Mouse (Mus musculus) hindbrain, embryonic 15.5 days (tissue): ENCODE data around the gene Dnaic1. TPM values are rescaled to one million over a fixed set of nuclear protein-coding genes. Genes with fewer than 3 reads are reported as not detected.
A peak's percentile ranks its signal among the peaks of the same experiment; 100 is the strongest.

ENCODE experiments used
- ATAC-seq: fragments of 200-750 bp; cut with Nextera tagmentation; 2 replicates; pipeline ENCODE4 v1.8.0; 2017; ENCODE audit warnings: low read depth, moderate number of reproducible peaks, moderate TSS enrichment; ENCODE audit not compliant: low FRiP score
- H3K27ac ChIP-seq: fragments of 300-500 bp; sonication (generic); replicated peaks from 2 replicates; pipeline ENCODE4 v1.5.1; 2015; ENCODE audit warnings: mild to moderate bottlenecking, inconsistent platforms
- H3K27me3 ChIP-seq: fragments of 300-500 bp; sonication (generic); 2 replicates; pipeline ENCODE4 v1.6.1; 2015; ENCODE audit warnings: control low read depth, inconsistent platforms
- H3K36me3 ChIP-seq: fragments of 300-500 bp; sonication (generic); 2 replicates; pipeline ENCODE4 v1.6.1; 2015; ENCODE audit warnings: control low read depth, inconsistent platforms
- H3K4me1 ChIP-seq: fragments of 300-500 bp; sonication (generic); replicated peaks from 2 replicates; pipeline ENCODE4 v1.6.1; 2015; ENCODE audit warnings: control low read depth, inconsistent platforms
- H3K4me2 ChIP-seq: fragments of 300-500 bp; sonication (generic); 2 replicates; pipeline ENCODE4 v1.6.1; 2015; ENCODE audit warnings: moderate library complexity, mild to moderate bottlenecking, inconsistent platforms
- H3K4me3 ChIP-seq: fragments of 300-500 bp; sonication (generic); 2 replicates; pipeline ENCODE4 v1.5.1; 2015; ENCODE audit warnings: mild to moderate bottlenecking, inconsistent platforms
- H3K9ac ChIP-seq: fragments of 300-500 bp; sonication (generic); 2 replicates; pipeline ENCODE4 v1.6.1; 2015; ENCODE audit warnings: inconsistent platforms
- H3K9me3 ChIP-seq: fragments of 300-500 bp; sonication (generic); 2 replicates; pipeline ENCODE4 v1.6.1; 2016; ENCODE audit warnings: control low read depth, inconsistent platforms
- WGBS: fragments of 180-500 bp; shearing (Covaris S2); methylation state at CpG from one replicate; pipeline ENCODE4 v1.1.7; 2015; 5-methylcytosine and 5-hydroxymethylcytosine counted together
- polyA plus RNA-seq: library from polyadenylated mRNA; unstranded; fragments of >200 nt; fragmentation: Nextera tagmentation; extraction: Ambion mirVana; gene quantifications from 2 replicates; pipeline ENCODE4 v1.2.1, GENCODE M21; 2015

Gene Dnaic1
- polyA plus RNA-seq, result 2.0 and 2.6 TPM in 2 replicates

DNA sequence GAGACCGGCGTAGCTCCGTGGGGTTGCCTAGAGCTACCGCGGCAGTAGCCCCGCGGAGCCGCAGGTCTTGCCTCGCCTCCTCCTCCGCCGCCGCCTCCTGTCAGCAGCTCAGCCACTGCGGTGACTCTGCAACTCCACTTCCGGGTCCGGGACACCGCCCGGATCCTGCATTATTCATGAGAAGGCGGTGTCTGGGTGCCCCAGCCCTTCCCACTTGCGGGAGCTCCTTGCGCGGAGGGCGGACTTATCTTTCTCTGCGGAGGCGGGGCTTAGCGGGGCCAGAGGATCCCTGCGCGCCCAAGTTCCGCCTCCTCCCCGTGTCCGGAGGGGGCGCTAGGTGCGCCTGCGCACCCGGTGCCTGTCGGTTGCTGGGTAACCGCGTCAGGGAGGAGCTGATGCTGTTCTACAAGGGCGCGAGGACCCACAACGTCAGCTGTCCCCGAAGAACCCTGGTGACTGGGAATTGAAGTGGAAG lies at the start of gene Dnaic1, which contains the start of gene Fam219a:
Gene Dnaic1, plus strand, starts transcription at position 365 of the 475 bp plus-strand sequence.
Gene Fam219a, minus strand, starts transcription at position 128 of the 475 bp plus-strand sequence.
- Histone ChIP-seq H3K4me1 (peaks cover 49% of the 10 kb centered on the region), H3K36me3 (no peaks in the 10 kb centered on the region), H3K9me3 (no peaks in the 10 kb centered on the region), H3K4me2 (peak within 1 kb of the TSS; percentile 60), H3K4me3 (peak within 1 kb of the TSS; percentile 97), H3K9ac (peak within 1 kb of the TSS; percentile 94), H3K27ac (peak within 1 kb of the TSS; percentile 92), H3K27me3 (no peaks in the 10 kb centered on the region)
- under 1% methylated on average over 41 of the region's 41 CpGs for WGBS
- ATAC-seq, result peak; percentile 98

DNA sequence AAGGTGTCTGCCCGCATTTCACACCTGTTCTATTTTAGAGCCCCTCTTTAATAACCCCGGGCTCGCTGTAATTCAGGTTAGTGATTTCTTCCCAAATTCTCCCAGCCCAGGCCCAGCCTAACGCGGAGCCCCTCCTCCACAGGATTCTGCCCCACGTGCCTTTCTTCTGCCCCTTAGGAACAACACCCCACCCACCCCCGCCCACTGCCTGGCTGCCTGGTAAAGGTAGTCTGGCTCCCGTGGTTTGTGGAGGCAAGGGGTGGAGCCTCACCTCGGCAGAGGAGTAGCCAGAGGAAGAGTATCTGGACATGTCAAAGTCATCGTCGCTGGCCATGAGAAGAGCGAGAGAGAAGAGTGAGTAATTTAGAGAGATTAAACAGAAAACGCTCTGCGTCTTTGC lies 48.9 kb upstream of the Dnaic1 start:
- Histone ChIP-seq H3K36me3 (peaks cover 21% of the 10 kb centered on the region; the same call in 1 of the 2 replicates), H3K9ac (no peak overlapping the region), H3K4me2 (no peak overlapping the region), H3K4me3 (no peak overlapping the region), H3K27ac (no peak overlapping the region), H3K27me3 (no peaks in the 10 kb centered on the region), H3K4me1 (no peaks in the 10 kb centered on the region), H3K9me3 (no peaks in the 10 kb centered on the region)
- 54% methylated on average over 14 of the region's 14 CpGs for WGBS
- no peak for ATAC-seq

DNA sequence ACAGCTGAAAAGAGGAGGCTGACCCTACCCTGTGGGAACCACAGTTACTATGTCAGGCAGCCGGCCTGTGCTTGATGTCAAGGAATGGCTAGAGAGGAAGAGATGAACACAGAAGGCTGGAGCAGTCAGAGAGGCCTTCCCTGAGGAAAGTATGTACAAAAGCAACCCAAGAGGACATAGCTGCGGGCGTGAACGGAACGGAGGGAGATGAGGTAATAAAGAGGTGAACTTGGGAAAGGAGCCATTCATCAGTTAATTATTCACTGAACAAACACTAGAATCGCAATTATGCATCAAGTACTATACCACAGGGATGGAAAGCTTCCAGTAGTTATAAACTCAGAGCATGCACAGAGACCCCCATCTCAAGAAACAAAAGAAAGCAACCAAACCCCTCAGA lies 47.4 kb upstream of the Dnaic1 start:
- Histone ChIP-seq H3K36me3 (peaks cover 21% of the 10 kb centered on the region; the same call in 1 of the 2 replicates), H3K27ac (no peak overlapping the region), H3K9me3 (no peaks in the 10 kb centered on the region), H3K4me2 (no peak overlapping the region), H3K4me3 (no peak overlapping the region), H3K9ac (no peak overlapping the region), H3K4me1 (peaks cover 14% of the 10 kb centered on the region), H3K27me3 (no peaks in the 10 kb centered on the region)
- no peak for ATAC-seq
- WGBS, result 75% methylated on average over 6 of the region's 6 CpGs

DNA sequence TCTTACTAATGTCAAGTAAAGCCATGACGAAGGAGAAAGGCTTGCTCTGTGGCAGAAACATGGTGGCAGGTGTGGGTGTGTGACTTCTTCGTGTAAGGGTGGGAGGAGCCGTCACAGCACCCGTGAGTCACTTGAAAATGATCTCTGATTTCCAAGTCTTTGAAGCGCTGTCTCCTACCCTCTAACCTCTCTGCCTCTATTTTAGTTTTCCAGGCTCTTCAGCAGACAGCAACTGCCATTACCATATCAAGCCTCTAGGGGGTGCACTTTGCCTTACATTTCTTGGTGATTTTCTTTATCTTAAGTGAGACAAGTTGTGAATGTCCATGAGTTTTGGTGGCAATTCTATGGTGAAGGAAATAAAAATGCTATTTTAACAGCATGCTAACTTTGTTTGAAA lies 46.8 kb upstream of the Dnaic1 start:
- Histone ChIP-seq H3K27me3 (no peaks in the 10 kb centered on the region), H3K4me1 (peaks cover 19% of the 10 kb centered on the region), H3K4me2 (no peak overlapping the region), H3K36me3 (peaks cover 21% of the 10 kb centered on the region; the same call in 1 of the 2 replicates), H3K4me3 (no peak overlapping the region), H3K9ac (no peak overlapping the region), H3K27ac (no peak overlapping the region), H3K9me3 (no peaks in the 10 kb centered on the region)
- no peak for ATAC-seq
- WGBS, result 62% methylated on average over 5 of the region's 5 CpGs

DNA sequence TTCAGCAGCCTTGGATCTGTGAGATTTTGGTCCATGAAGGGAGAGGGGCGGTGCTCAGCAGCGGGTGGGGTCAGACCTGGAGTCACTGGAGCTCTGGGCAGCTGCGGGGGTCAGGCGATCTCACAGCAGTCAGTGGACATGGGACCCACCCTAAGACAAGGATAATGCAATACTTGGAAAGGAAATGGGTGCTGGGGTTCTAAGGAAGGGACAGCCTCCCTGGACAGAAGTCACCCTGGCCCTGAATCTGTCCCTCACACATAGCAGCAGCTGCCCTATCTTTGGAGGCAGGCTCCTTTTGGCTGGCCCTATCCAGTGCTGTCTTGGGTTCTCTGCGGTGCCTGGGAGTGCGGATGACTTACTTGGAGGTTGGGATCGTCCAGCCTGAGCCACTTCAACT lies 45.7 kb upstream of the Dnaic1 start:
- H3K4me2 ChIP-seq, result no peak overlapping the region
- H3K4me1 ChIP-seq, result peaks cover 30% of the 10 kb centered on the region
- H3K9me3 ChIP-seq, result no peaks in the 10 kb centered on the region
- no peak overlapping the region for H3K4me3 ChIP-seq
- no peak overlapping the region for H3K27ac ChIP-seq
- peaks cover 19% of the 10 kb centered on the region; the same call in 1 of the 2 replicates for H3K36me3 ChIP-seq
- no peaks in the 10 kb centered on the region for H3K27me3 ChIP-seq
- no peak for ATAC-seq
- no peak overlapping the region for H3K9ac ChIP-seq
- WGBS, result 81% methylated on average over 7 of the region's 7 CpGs

DNA sequence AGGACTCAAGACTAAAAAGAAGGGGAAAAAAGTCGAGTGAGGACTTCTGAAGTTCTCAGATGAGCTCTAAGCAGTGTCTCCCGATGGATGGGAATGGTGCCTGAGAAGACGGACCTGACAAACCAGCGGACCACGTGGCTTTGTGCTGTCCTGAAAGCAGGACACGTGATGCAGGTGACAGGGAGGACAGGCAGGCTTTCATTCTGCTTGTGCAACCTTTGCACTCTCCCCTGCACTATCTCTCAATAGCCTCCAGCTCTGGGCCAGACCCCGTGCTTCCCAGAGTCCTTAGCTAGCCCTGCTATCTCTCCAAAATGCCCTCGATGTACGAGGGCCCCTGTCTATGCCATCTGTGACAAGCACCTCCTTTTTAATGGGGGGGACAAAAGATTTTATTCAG lies 44.7 kb upstream of the Dnaic1 start:
- Histone ChIP-seq H3K9me3 (no peaks in the 10 kb centered on the region), H3K4me1 (peaks cover 34% of the 10 kb centered on the region), H3K9ac (no peak overlapping the region), H3K27ac (no peak overlapping the region), H3K36me3 (peaks cover 11% of the 10 kb centered on the region; the same call in 1 of the 2 replicates), H3K27me3 (no peaks in the 10 kb centered on the region), H3K4me3 (no peak overlapping the region), H3K4me2 (no peak overlapping the region)
- WGBS, result 75% methylated on average over 9 of the region's 9 CpGs
- no peak for ATAC-seq

DNA sequence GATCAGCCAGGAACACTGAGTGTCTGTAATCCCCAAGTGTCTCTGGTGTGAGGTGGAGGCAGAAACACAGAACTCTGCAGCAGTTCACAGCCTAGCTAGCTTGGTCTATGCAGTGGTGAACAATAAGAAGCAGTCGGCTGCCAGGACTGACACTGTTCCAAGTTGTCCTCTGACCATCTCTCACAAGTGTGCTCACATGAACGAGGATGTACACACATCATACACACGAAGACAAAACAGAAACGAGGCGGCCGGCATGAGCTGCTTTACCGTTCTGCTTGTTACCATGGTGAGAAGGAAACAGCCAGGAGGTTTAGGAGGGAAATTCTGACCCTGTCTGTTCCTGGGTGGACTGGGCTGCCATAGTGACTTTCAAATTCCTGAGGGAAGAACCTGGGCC lies 43.0 kb upstream of the Dnaic1 start:
- H3K27me3 ChIP-seq, result no peaks in the 10 kb centered on the region
- WGBS, result 14% methylated on average over 7 of the region's 7 CpGs
- H3K4me3 ChIP-seq, result no peak overlapping the region
- no peak for ATAC-seq
- H3K36me3 ChIP-seq, result peaks cover 1% of the 10 kb centered on the region; the same call in 1 of the 2 replicates
- no peaks in the 10 kb centered on the region for H3K9me3 ChIP-seq
- H3K27ac ChIP-seq, result peak overlapping the region; percentile 27; the same call in 1 of the 2 replicates
- no peak overlapping the region for H3K9ac ChIP-seq
- H3K4me2 ChIP-seq, result no peak overlapping the region
- peaks cover 40% of the 10 kb centered on the region for H3K4me1 ChIP-seq

DNA sequence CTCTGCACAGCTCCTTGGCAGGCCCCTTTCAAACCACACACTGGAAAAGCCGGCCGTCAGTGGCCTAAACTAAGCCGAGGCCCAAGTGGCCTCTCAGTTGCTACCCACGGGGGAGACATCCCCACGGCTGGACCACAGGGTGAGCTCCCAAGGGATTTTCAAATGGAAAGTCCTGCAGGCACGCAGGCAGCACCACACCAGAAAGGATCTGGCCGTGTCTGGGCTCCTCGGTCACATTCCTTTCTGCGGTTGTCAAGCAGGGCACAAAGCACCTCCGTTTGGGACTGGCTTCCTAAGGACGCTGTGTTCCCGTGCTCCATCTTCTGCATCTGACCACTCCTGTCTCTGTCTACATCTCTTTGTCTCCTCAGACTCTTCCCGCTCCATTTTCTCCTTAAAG lies 42.5 kb upstream of the Dnaic1 start:
- H3K4me1 ChIP-seq, result peaks cover 45% of the 10 kb centered on the region
- no peak overlapping the region for H3K4me3 ChIP-seq
- H3K36me3 ChIP-seq, result no peaks in the 10 kb centered on the region
- no peak overlapping the region for H3K9ac ChIP-seq
- ATAC-seq, result no peak
- no peak overlapping the region for H3K4me2 ChIP-seq
- 13% methylated on average over 13 of the region's 13 CpGs for WGBS
- no peaks in the 10 kb centered on the region for H3K27me3 ChIP-seq
- peak overlapping the region; percentile 27 for H3K27ac ChIP-seq
- no peaks in the 10 kb centered on the region for H3K9me3 ChIP-seq

DNA sequence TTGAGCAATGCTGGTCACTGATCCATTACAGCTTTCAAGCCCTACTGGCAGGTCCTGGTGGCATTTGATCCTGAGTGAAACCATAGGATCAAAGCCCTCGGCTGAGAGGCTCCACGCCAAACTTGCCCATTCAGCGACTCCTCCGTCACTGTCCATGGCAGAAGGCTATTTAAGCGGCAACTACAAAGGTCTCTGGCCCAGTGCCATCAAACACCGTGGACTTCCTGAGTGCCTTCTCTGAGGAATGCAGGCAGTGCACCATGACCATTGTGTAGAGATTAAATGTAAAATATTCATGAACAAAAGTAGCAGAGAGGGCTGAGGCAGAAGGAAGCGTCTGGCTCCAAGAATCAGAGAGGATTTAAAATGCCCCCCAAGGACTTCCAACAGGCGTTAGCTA lies 41.6 kb upstream of the Dnaic1 start:
- Histone ChIP-seq H3K9ac (no peak overlapping the region), H3K9me3 (no peaks in the 10 kb centered on the region), H3K4me2 (0 out of 2 replicates have a peak overlapping the region, but pooled peaks have one; percentile 3), H3K27me3 (no peaks in the 10 kb centered on the region), H3K4me1 (peaks cover 46% of the 10 kb centered on the region), H3K4me3 (no peak overlapping the region), H3K36me3 (no peaks in the 10 kb centered on the region), H3K27ac (0 out of 2 replicates have a peak overlapping the region, but pooled peaks have one; percentile 20)
- WGBS, result 11% methylated on average over 8 of the region's 8 CpGs
- no peak; the same call in 1 of the 2 replicates for ATAC-seq

DNA sequence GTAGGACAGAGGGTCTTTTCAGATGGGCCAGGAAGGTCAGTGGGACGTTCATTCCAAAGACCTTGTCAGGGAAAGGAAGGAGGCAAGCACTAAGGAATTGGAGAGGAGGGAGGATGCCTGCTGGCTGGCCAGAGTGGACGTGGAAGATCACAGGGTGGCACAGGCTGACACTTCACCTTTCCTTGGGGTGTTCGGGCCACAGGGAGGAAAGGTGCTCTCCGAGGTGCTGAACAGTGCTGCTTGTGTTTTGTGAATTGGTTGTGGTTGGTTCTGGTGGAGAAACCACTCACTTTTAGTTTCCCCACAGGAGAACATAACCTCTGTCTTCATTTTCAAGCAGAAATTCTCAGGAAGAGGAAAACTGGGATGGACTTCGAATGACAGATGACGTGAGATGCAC lies 37.2 kb upstream of the Dnaic1 start:
- Histone ChIP-seq H3K9me3 (no peaks in the 10 kb centered on the region), H3K4me2 (no peak overlapping the region), H3K9ac (no peak overlapping the region), H3K4me1 (peaks cover 36% of the 10 kb centered on the region), H3K27me3 (no peaks in the 10 kb centered on the region), H3K4me3 (no peak overlapping the region), H3K36me3 (no peaks in the 10 kb centered on the region), H3K27ac (no peak overlapping the region)
- WGBS, result 31% methylated on average over 6 of the region's 6 CpGs
- no peak for ATAC-seq

DNA sequence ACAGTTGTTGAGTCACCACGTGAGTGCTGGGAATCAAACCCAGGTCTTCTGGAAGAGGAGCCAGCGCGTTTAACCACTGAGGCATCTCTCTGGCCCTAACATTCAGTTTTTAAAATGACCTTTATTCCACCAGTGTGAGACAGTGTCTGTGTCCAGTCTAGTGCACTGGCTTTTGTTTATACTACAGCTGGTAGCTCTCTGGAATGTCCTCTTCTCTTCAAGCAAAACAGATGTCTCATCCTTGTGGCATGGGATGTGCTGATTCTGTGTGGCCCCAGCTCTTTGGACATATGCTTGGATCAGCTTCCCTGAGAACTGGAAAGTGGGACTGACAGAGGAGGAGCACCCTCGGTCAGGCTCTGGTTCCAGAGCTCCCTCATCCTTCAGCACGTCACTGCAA lies 34.7 kb upstream of the Dnaic1 start:
- Histone ChIP-seq H3K4me2 (no peak overlapping the region), H3K4me1 (peaks cover 19% of the 10 kb centered on the region; the same call in 1 of the 2 replicates), H3K27me3 (no peaks in the 10 kb centered on the region), H3K36me3 (peaks cover 4% of the 10 kb centered on the region; the same call in 1 of the 2 replicates), H3K27ac (no peak overlapping the region), H3K9me3 (no peaks in the 10 kb centered on the region), H3K9ac (no peak overlapping the region), H3K4me3 (no peak overlapping the region)
- 82% methylated on average over 5 of the region's 5 CpGs for WGBS
- ATAC-seq, result no peak

DNA sequence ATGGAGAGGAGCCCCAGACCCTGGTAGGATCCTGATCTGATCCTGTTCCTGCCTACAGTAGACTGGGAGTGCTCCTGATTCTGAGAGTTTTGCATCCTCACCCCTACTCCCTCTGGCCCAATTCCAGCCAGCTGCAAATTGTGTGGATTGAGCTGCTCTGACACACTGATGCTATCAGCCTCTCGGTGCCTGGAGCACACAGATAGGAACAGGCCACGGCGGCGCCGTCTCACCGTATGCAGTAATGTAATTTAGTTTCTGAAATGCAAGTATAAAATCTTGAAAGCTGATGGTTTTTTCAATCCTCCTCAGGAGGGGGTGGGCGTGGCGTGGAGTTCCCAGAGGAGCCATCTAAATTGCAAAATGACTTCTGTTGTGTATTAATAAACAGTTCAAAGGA lies 27.4 kb upstream of the Dnaic1 start:
- ATAC-seq, result 0 out of 2 replicates have a peak, but pooled peaks have one; percentile 37

More for the DNA sequence above, 27.4 kb upstream of the Dnaic1 start:
- Histone ChIP-seq H3K4me3 (no peak overlapping the region), H3K27ac (peak overlapping the region; percentile 72), H3K27me3 (no peaks in the 10 kb centered on the region), H3K4me2 (no peak overlapping the region), H3K4me1 (peaks cover 35% of the 10 kb centered on the region), H3K9ac (no peak overlapping the region), H3K36me3 (peaks cover 4% of the 10 kb centered on the region; the same call in 1 of the 2 replicates), H3K9me3 (no peaks in the 10 kb centered on the region)
- WGBS, result 72% methylated on average over 8 of the region's 8 CpGs
